Mouse (Mus musculus) liver, embryonic 15.5 days (tissue): ENCODE measurements around the gene Habp2. TPM values are rescaled to one million over a fixed set of nuclear protein-coding genes. Genes with fewer than 3 reads are reported as not detected.
"Not testable (repeated sequence)": the region's sequence is repeated elsewhere in the genome, so short reads cannot be mapped to it uniquely, and the experiment has no call there.

Experiments used
- ATAC-seq: fragments of 200-750 bp; cut with Nextera tagmentation; 2 replicates; pipeline ENCODE4 v1.8.0; 2017; ENCODE audit warnings: moderate number of reproducible peaks, mild to moderate bottlenecking, moderate library complexity; ENCODE audit not compliant: insufficient read depth
- H3K27ac ChIP-seq: fragments of 300-500 bp; sonication (generic); replicated peaks from 2 replicates; pipeline ENCODE4 v1.5.1; 2015; ENCODE audit warnings: mild to moderate bottlenecking, inconsistent platforms
- H3K27me3 ChIP-seq: fragments of 300-500 bp; sonication (generic); 2 replicates; pipeline ENCODE4 v1.6.1; 2015; ENCODE audit warnings: mild to moderate bottlenecking, inconsistent platforms
- H3K36me3 ChIP-seq: fragments of 300-500 bp; sonication (generic); replicated peaks from 2 replicates; pipeline ENCODE4 v1.6.1; 2015; ENCODE audit warnings: moderate library complexity, mild to moderate bottlenecking, inconsistent platforms
- H3K4me1 ChIP-seq: fragments of 300-500 bp; sonication (generic); replicated peaks from 2 replicates; pipeline ENCODE4 v1.6.1; 2015; ENCODE audit warnings: inconsistent platforms
- H3K4me2 ChIP-seq: fragments of 300-500 bp; sonication (generic); 2 replicates; pipeline ENCODE4 v1.6.1; 2015; ENCODE audit warnings: moderate library complexity, mild to moderate bottlenecking, inconsistent platforms
- H3K4me3 ChIP-seq: fragments of 300-500 bp; sonication (generic); replicated peaks from 2 replicates; pipeline ENCODE4 v1.5.1; 2015; ENCODE audit warnings: mild to moderate bottlenecking, inconsistent platforms
- H3K9ac ChIP-seq: fragments of 300-500 bp; sonication (generic); 2 replicates; pipeline ENCODE4 v1.6.1; 2015; ENCODE audit warnings: moderate library complexity, mild to moderate bottlenecking, inconsistent platforms
- H3K9me3 ChIP-seq: fragments of 300-500 bp; sonication (generic); replicated peaks from 2 replicates; pipeline ENCODE4 v1.6.1; 2016; ENCODE audit warnings: inconsistent platforms
- WGBS: fragments of 180-500 bp; shearing (Covaris S2); methylation state at CpG from one replicate; pipeline ENCODE4 v1.1.7; 2015; ENCODE audit warnings: mixed read lengths; ENCODE audit not compliant: insufficient replicate concordance; 5-methylcytosine and 5-hydroxymethylcytosine counted together
- polyA plus RNA-seq: library from polyadenylated mRNA; unstranded; fragments of >200 nt; fragmentation: Nextera tagmentation; extraction: Ambion mirVana; gene quantifications from 2 replicates; pipeline ENCODE4 v1.2.1, GENCODE M21; 2015

The Habp2 gene
- polyA plus RNA-seq, 1 experiment from 2014 or later = 61.8 TPM

- H3K27ac ChIP-seq = no peak overlapping the region
- no peaks in the 10 kb centered on the region for H3K4me1 ChIP-seq
- no peak overlapping the region for H3K4me2 ChIP-seq
- H3K4me3 ChIP-seq = no peak overlapping the region
- H3K36me3 ChIP-seq = no peaks in the 10 kb centered on the region
- no peak for ATAC-seq
- 64% methylated on average over 12 of the region's 12 CpGs for WGBS
- no peak overlapping the region for H3K9ac ChIP-seq
- H3K27me3 ChIP-seq = no peaks in the 10 kb centered on the region
- H3K9me3 ChIP-seq = no peaks in the 10 kb centered on the region
Measured at GRCm38 (mm10) chr19:56336826-56337225, 49.9 kb downstream of the Habp2 start.

GRCm38 (mm10) chr19:56342006-56342405 is 55.1 kb downstream of the Habp2 start:
- WGBS = 57% methylated on average over 8 of the region's 8 CpGs
- H3K9me3 ChIP-seq = no peaks in the 10 kb centered on the region
- H3K27me3 ChIP-seq = no peaks in the 10 kb centered on the region
- H3K9ac ChIP-seq = no peak overlapping the region
- ATAC-seq = no peak
- H3K27ac ChIP-seq = no peak overlapping the region
- H3K36me3 ChIP-seq = no peaks in the 10 kb centered on the region
- no peaks in the 10 kb centered on the region for H3K4me1 ChIP-seq
- no peak overlapping the region for H3K4me3 ChIP-seq
- no peak overlapping the region for H3K4me2 ChIP-seq

GRCm38 (mm10) chr19:56343869-56344563 is 57.1 kb downstream of the Habp2 start:
- H3K9ac ChIP-seq = no peak overlapping the region
- H3K36me3 ChIP-seq = no peaks in the 10 kb centered on the region
- H3K4me2 ChIP-seq = no peak overlapping the region
- no peaks in the 10 kb centered on the region for H3K4me1 ChIP-seq
- 69% methylated on average over 26 of the region's 26 CpGs for WGBS
- H3K27me3 ChIP-seq = no peaks in the 10 kb centered on the region
- H3K27ac ChIP-seq = no peak overlapping the region
- ATAC-seq = no peak
- H3K9me3 ChIP-seq = no peaks in the 10 kb centered on the region
- no peak overlapping the region for H3K4me3 ChIP-seq

GRCm38 (mm10) chr19:56346016-56346415 is 59.1 kb downstream of the Habp2 start:
- no peak for ATAC-seq
- Histone ChIP-seq H3K27ac (no peak overlapping the region), H3K9ac (no peak overlapping the region), H3K27me3 (no peaks in the 10 kb centered on the region), H3K9me3 (no peaks in the 10 kb centered on the region), H3K4me2 (no peak overlapping the region), H3K36me3 (no peaks in the 10 kb centered on the region), H3K4me1 (no peaks in the 10 kb centered on the region), H3K4me3 (no peak overlapping the region)
- 42% methylated on average over 3 of the region's 3 CpGs for WGBS

DNA sequence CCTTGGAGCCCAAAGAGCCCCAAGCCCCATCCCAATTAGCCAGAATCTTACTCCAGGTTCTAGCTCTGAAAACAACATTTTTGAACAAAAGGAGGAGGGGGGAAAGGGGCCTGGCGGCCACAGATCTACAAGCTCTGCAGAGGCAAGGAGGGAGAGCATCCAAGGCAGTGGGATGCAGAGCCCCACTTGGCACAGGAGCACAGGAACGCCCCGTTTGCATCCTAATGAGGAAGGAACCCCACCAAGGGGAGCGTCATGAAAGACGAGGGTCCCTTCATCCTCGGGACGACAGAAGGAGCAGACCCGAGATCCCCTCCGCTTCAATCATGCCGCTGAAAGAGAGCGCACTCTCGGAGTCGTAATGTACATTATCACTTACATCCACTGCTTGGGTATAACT is 59.8 kb downstream of the Habp2 start:
- Histone ChIP-seq H3K27ac (no peak overlapping the region), H3K27me3 (no peaks in the 10 kb centered on the region), H3K4me3 (no peak overlapping the region), H3K9me3 (no peaks in the 10 kb centered on the region), H3K4me2 (no peak overlapping the region), H3K9ac (no peak overlapping the region), H3K36me3 (no peaks in the 10 kb centered on the region), H3K4me1 (no peaks in the 10 kb centered on the region)
- 40% methylated on average over 13 of the region's 13 CpGs for WGBS
- no peak for ATAC-seq

DNA sequence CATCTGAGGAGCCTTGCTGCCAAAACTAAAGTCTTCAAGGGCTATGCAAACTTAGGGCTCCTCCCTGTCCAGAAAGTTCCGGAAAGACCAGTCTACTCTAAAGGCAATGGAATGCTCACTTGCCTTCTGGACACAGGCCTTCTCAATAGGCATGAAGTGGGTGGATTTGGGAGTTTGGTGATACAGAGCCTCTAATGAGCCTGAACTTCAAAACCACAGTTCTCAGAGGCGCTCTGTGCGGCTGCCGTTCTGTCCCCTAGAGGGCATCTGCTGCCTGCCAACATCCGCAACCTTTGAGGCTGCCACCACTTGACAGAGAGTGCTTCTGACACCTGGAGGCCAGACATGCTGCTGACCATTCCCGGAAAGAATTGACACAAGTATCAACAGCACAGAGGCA is 62.4 kb downstream of the Habp2 start:
- Histone ChIP-seq H3K9me3 (no peaks in the 10 kb centered on the region), H3K36me3 (no peaks in the 10 kb centered on the region), H3K9ac (no peak overlapping the region), H3K4me1 (no peaks in the 10 kb centered on the region), H3K4me2 (no peak overlapping the region), H3K4me3 (no peak overlapping the region), H3K27me3 (no peaks in the 10 kb centered on the region), H3K27ac (no peak overlapping the region)
- ATAC-seq = no peak
- WGBS = 31% methylated on average over 6 of the region's 6 CpGs

DNA sequence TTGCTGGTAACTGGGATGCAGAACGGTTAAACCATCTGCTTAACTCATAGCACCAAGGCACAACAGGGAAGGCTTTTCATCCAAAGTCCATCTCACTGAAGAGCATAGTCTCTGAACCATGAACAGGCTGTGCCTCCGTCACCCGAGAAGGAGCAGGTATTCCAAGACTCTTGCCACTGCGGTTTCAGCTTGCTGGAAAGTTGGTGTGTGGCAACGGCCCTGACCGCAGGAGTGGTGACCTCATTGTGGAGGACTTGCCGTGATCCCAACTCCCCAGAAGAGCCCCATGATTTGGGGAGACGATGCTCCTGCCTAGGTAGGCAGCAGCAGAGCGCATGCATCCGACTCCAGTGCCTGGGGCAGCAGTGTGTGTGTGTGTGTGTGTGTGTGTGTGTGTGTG is 66.8 kb downstream of the Habp2 start:
- H3K27ac ChIP-seq = no peak overlapping the region

GRCm38 (mm10) chr19:56355201-56355600 is 68.3 kb downstream of the Habp2 start:
- Histone ChIP-seq H3K4me2 (no peak overlapping the region), H3K36me3 (no peaks in the 10 kb centered on the region), H3K27me3 (0 out of 2 replicates have a peak, but pooled peaks cover 6% of the 10 kb centered on the region), H3K9me3 (no peaks in the 10 kb centered on the region), H3K4me3 (no peak overlapping the region), H3K4me1 (no peaks in the 10 kb centered on the region), H3K27ac (no peak overlapping the region), H3K9ac (no peak overlapping the region)
- WGBS = 69% methylated on average over 12 of the region's 12 CpGs
- no peak for ATAC-seq

More for the DNA sequence above, 66.8 kb downstream of the Habp2 start:
- Histone ChIP-seq H3K4me1 (no peaks in the 10 kb centered on the region), H3K27me3 (0 out of 2 replicates have a peak, but pooled peaks cover 6% of the 10 kb centered on the region), H3K9ac (no peak overlapping the region), H3K4me3 (no peak overlapping the region), H3K9me3 (no peaks in the 10 kb centered on the region), H3K36me3 (no peaks in the 10 kb centered on the region), H3K4me2 (no peak overlapping the region)
- ATAC-seq = no peak
- 68% methylated on average over 10 of the region's 10 CpGs for WGBS

GRCm38 (mm10) chr19:56356480-56357373 is 69.8 kb downstream of the Habp2 start:
- Histone ChIP-seq H3K4me2 (no peak overlapping the region), H3K4me1 (no peaks in the 10 kb centered on the region), H3K9ac (no peak overlapping the region), H3K27ac (no peak overlapping the region), H3K27me3 (0 out of 2 replicates have a peak, but pooled peaks cover 6% of the 10 kb centered on the region), H3K4me3 (no peak overlapping the region), H3K9me3 (no peaks in the 10 kb centered on the region), H3K36me3 (no peaks in the 10 kb centered on the region)
- WGBS = 32% methylated on average over 17 of the region's 17 CpGs
- ATAC-seq = no peak

- not testable (repeated sequence) for H3K9me3 ChIP-seq, H3K4me3 ChIP-seq, ATAC-seq, H3K4me1 ChIP-seq, H3K27ac ChIP-seq, H3K27me3 ChIP-seq, H3K36me3 ChIP-seq, H3K9ac ChIP-seq, H3K4me2 ChIP-seq
- 64% methylated on average over 2 of the region's 2 CpGs for WGBS
Measured at GRCm38 (mm10) chr19:56357374-56357708, 70.4 kb downstream of the Habp2 start.

GRCm38 (mm10) chr19:56358890-56359289 is 72.0 kb downstream of the Habp2 start:
- WGBS = 24% methylated on average over 2 of the region's 2 CpGs
- no peaks in the 10 kb centered on the region for H3K9me3 ChIP-seq
- H3K9ac ChIP-seq = no peak overlapping the region
- H3K4me1 ChIP-seq = no peaks in the 10 kb centered on the region
- no peak for ATAC-seq
- H3K4me2 ChIP-seq = no peak overlapping the region
- no peak overlapping the region for H3K4me3 ChIP-seq
- H3K36me3 ChIP-seq = no peaks in the 10 kb centered on the region
- H3K27ac ChIP-seq = no peak overlapping the region
- 0 out of 2 replicates have a peak, but pooled peaks cover 6% of the 10 kb centered on the region for H3K27me3 ChIP-seq
